Mouse (Mus musculus) MEL (cell line): ENCODE measurements around the gene Psme4. TPM values are rescaled to one million over a fixed set of nuclear protein-coding genes. Genes with fewer than 3 reads are reported as not detected.

Experiments
- DNase-seq: peaks from one replicate; pipeline ENCODE4 v3.0.0; 2011; ENCODE audit warnings: low read depth, low spot score
- H3K27ac ChIP-seq: 2 replicates; pipeline ENCODE4 v1.5.1; 2012; ENCODE audit warnings: low read depth, mild to moderate bottlenecking, control low read depth, low read length, moderate library complexity; ENCODE audit not compliant: control insufficient read depth
- H3K27me3 ChIP-seq, 2 experiments: fragments of 150-350 bp in 1 of 2; sonication (generic) in 1 of 2; 2 replicates each; pipeline ENCODE4 v1.6.1; 2012; ENCODE audit warnings: low read length in 2 of 2, mild to moderate bottlenecking in 2 of 2, improper control_type of control experiment in 1 of 2, moderate library complexity in 1 of 2; ENCODE audit not compliant: insufficient read depth in 2 of 2, control insufficient read depth in 1 of 2
- H3K36me3 ChIP-seq, 2 experiments: 2 replicates each; pipeline ENCODE4 v1.6.1; 2012 to 2014; ENCODE audit warnings: low read length in 2 of 2, improper control_type of control experiment in 1 of 2, inconsistent platforms in 1 of 2, mild to moderate bottlenecking in 1 of 2; ENCODE audit not compliant: insufficient read depth in 2 of 2, control insufficient read depth in 1 of 2
- H3K4me1 ChIP-seq, 2 experiments: fragments of 150-350 bp in 1 of 2; sonication (generic) in 1 of 2; 2 replicates each; pipeline ENCODE4 v1.6.1; 2012; ENCODE audit warnings: low read length in 2 of 2, improper control_type of control experiment in 1 of 2, mild to moderate bottlenecking in 1 of 2; ENCODE audit not compliant: insufficient read depth in 2 of 2, control insufficient read depth in 1 of 2
- H3K4me3 ChIP-seq, 2 experiments: fragments of 150-350 bp in 1 of 2; sonication (generic) in 1 of 2; 2 replicates each; pipeline ENCODE4 v1.5.1; 2012; ENCODE audit warnings: low read depth in 2 of 2, low read length in 2 of 2, mild to moderate bottlenecking in 2 of 2, moderate library complexity in 2 of 2, control low read depth in 1 of 2, improper control_type of control experiment in 1 of 2; ENCODE audit not compliant: control insufficient read depth in 1 of 2, insufficient read depth in 1 of 2
- H3K79me2 ChIP-seq: 2 replicates; pipeline ENCODE4 v1.6.1; 2012; ENCODE audit warnings: mild to moderate bottlenecking, low read length, moderate library complexity; ENCODE audit not compliant: control insufficient read depth, poor library complexity, insufficient read depth
- H3K9ac ChIP-seq: 2 replicates; pipeline ENCODE4 v1.6.1; 2012; ENCODE audit warnings: low read depth, mild to moderate bottlenecking, control low read depth, low read length, moderate library complexity; ENCODE audit not compliant: control insufficient read depth, poor library complexity, severe bottlenecking
- H3K9me3 ChIP-seq: fragments of 150-350 bp; sonication (generic); replicated peaks from 2 replicates; pipeline ENCODE4 v1.6.1; 2012; ENCODE audit warnings: mild to moderate bottlenecking, low read length, improper control_type of control experiment, moderate library complexity; ENCODE audit not compliant: insufficient read depth
- BHLHE40 ChIP-seq: IDR thresholded peaks from 2 replicates; pipeline ENCODE4 v1.6.1; 2012; ENCODE audit warnings: low read depth, mild to moderate bottlenecking, inconsistent platforms, low read length, improper control_type of control experiment, borderline replicate concordance
- CHD1 ChIP-seq: IDR thresholded peaks from 2 replicates; pipeline ENCODE4 v1.6.1; 2012; ENCODE audit warnings: low read depth, mild to moderate bottlenecking, inconsistent platforms, low read length, improper control_type of control experiment
- CHD2 ChIP-seq: IDR thresholded peaks from 2 replicates; pipeline ENCODE4 v1.6.1; 2011; ENCODE audit warnings: low read length, improper control_type of control experiment
- CTCF ChIP-seq, 3 experiments: IDR thresholded peaks in 2 of 3; conservative IDR thresholded peaks in 1 of 3; 2 replicates each; pipeline ENCODE4 v1.5.1; 2011 to 2012; ENCODE audit warnings: low read length in 3 of 3, low read depth in 2 of 3, mild to moderate bottlenecking in 2 of 3, improper control_type of control experiment in 1 of 3, inconsistent platforms in 1 of 3, mixed read lengths in 1 of 3, moderate library complexity in 1 of 3; ENCODE audit not compliant: control insufficient read depth in 1 of 3, insufficient read depth in 1 of 3, poor library complexity in 1 of 3, severe bottlenecking in 1 of 3
- E2F4 ChIP-seq: IDR thresholded peaks from 2 replicates; pipeline ENCODE4 v1.6.1; 2011; ENCODE audit warnings: low read depth, low read length, improper control_type of control experiment, borderline replicate concordance
- ELF1 ChIP-seq: IDR thresholded peaks from 2 replicates; pipeline ENCODE4 v1.6.1; 2014; ENCODE audit warnings: low read depth, mild to moderate bottlenecking, inconsistent platforms, low read length, improper control_type of control experiment, moderate library complexity
- EP300 ChIP-seq, 2 experiments: IDR thresholded peaks; 2 replicates each; pipeline ENCODE4 v1.6.1; 2011; ENCODE audit warnings: improper control_type of control experiment in 2 of 2, low read length in 2 of 2, low read depth in 1 of 2, mild to moderate bottlenecking in 1 of 2
- GABPA ChIP-seq: IDR thresholded peaks from 2 replicates; pipeline ENCODE4 v1.6.1; 2012; ENCODE audit warnings: low read depth, mild to moderate bottlenecking, inconsistent platforms, low read length, improper control_type of control experiment, moderate library complexity
- GATA1 ChIP-seq: IDR thresholded peaks from 2 replicates; pipeline ENCODE4 v1.6.1; 2011; ENCODE audit warnings: low read depth, low read length, improper control_type of control experiment
- HCFC1 ChIP-seq: IDR thresholded peaks from 2 replicates; pipeline ENCODE4 v1.6.1; 2012; ENCODE audit warnings: low read depth, mild to moderate bottlenecking, inconsistent platforms, low read length, improper control_type of control experiment, moderate library complexity
- KAT2A ChIP-seq: conservative IDR thresholded peaks from 2 replicates; pipeline ENCODE4 v1.6.1; 2012; ENCODE audit warnings: low read depth, low read length, improper control_type of control experiment, inconsistent platforms
- MAFK ChIP-seq: IDR thresholded peaks from 2 replicates; pipeline ENCODE4 v1.6.1; 2011; ENCODE audit warnings: low read depth, mild to moderate bottlenecking, low read length, improper control_type of control experiment, borderline replicate concordance
- MAZ ChIP-seq: IDR thresholded peaks from 2 replicates; pipeline ENCODE4 v1.6.1; 2012; ENCODE audit warnings: low read depth, mild to moderate bottlenecking, inconsistent platforms, low read length, improper control_type of control experiment
- MEF2A ChIP-seq: IDR thresholded peaks from 2 replicates; pipeline ENCODE4 v1.6.1; 2014; ENCODE audit warnings: low read depth, mild to moderate bottlenecking, inconsistent platforms, low read length, improper control_type of control experiment; ENCODE audit not compliant: poor library complexity, insufficient replicate concordance, severe bottlenecking; ENCODE audit errors: extremely low read depth
- MXI1 ChIP-seq: IDR thresholded peaks from 2 replicates; pipeline ENCODE4 v1.6.1; 2011; ENCODE audit warnings: mild to moderate bottlenecking, low read depth, low read length, improper control_type of control experiment
- MYB ChIP-seq: IDR thresholded peaks from 2 replicates; pipeline ENCODE4 v1.6.1; 2011; ENCODE audit warnings: mild to moderate bottlenecking, low read depth, low read length, improper control_type of control experiment
- NELFE ChIP-seq: IDR thresholded peaks from 2 replicates; pipeline ENCODE4 v1.6.1; 2011; ENCODE audit warnings: low read depth, low read length, improper control_type of control experiment
- POLR2AphosphoS2 ChIP-seq: IDR thresholded peaks from 2 replicates; pipeline ENCODE4 v1.6.1; 2011; ENCODE audit warnings: low read length, improper control_type of control experiment
- RCOR1 ChIP-seq: IDR thresholded peaks from 2 replicates; pipeline ENCODE4 v1.6.1; 2012; ENCODE audit warnings: low read depth, mild to moderate bottlenecking, inconsistent platforms, low read length, improper control_type of control experiment
- TAL1 ChIP-seq: IDR thresholded peaks from 2 replicates; pipeline ENCODE4 v1.6.1; 2012; ENCODE audit warnings: mild to moderate bottlenecking, inconsistent platforms, low read length, moderate library complexity, mixed read lengths
- UBTF ChIP-seq: IDR thresholded peaks from 2 replicates; pipeline ENCODE4 v1.6.1; 2012; ENCODE audit warnings: low read depth, mild to moderate bottlenecking, inconsistent platforms, low read length, improper control_type of control experiment, moderate library complexity, borderline replicate concordance; ENCODE audit not compliant: insufficient read depth
- USF1 ChIP-seq: IDR thresholded peaks from 2 replicates; pipeline ENCODE4 v1.6.1; 2014; ENCODE audit warnings: low read depth, mild to moderate bottlenecking, inconsistent platforms, low read length, improper control_type of control experiment, moderate library complexity
- USF2 ChIP-seq, 2 experiments: IDR thresholded peaks; 2 replicates each; pipeline ENCODE4 v1.6.1; 2011 to 2012; ENCODE audit warnings: improper control_type of control experiment in 2 of 2, low read length in 2 of 2, borderline replicate concordance in 1 of 2, inconsistent platforms in 1 of 2, low read depth in 1 of 2, mild to moderate bottlenecking in 1 of 2; ENCODE audit not compliant: insufficient read depth in 1 of 2
- ZNF384 ChIP-seq: IDR thresholded peaks from 2 replicates; pipeline ENCODE4 v1.6.1; 2012; ENCODE audit warnings: low read depth, mild to moderate bottlenecking, inconsistent platforms, low read length, improper control_type of control experiment
- polyA plus RNA-seq, 2 experiments: library from polyadenylated mRNA; stranded (reverse) in 1 of 2; unstranded in 1 of 2; fragments of >175 nt in 1 of 2; fragments of >200 nt in 1 of 2; gene quantifications; 2 replicates each; pipeline versions ENCODE4 v1.2.1 to v1.2.4; 2012; ENCODE audit warnings: low replicate concordance in 2 of 2, low read depth in 1 of 2; ENCODE audit not compliant: insufficient read length in 2 of 2, insufficient read depth in 1 of 2, missing spikeins in 1 of 2
- total RNA-seq: library from RNA; depleted of rRNA; stranded (reverse); fragments of 300-350 nt; gene quantifications from 2 replicates; pipeline ENCODE4 v1.2.3, GENCODE M21; 2012

Gene Psme4
- total and polyA plus RNA-seq, 3 experiments, result 42.5 to 96.4 (median 45.6) TPM

- Histone ChIP-seq H3K4me3 (no peak overlapping the region), H3K27ac (no peak overlapping the region), H3K36me3 (no peaks in the 10 kb centered on the region), H3K9me3 (no peaks in the 10 kb centered on the region), H3K79me2 (no peaks in the 10 kb centered on the region), H3K4me1 (no peaks in the 10 kb centered on the region), H3K27me3 (no peaks in the 10 kb centered on the region; a peak in 2 of 4 replicates), H3K9ac (no peak overlapping the region)
- DNase-seq, result no peak
- TF ChIP-seq ELF1, result no peak
- no peak for TF ChIP-seq POLR2AphosphoS2
- TF ChIP-seq UBTF, result no peak
- no peak for TF ChIP-seq BHLHE40
- TF ChIP-seq RCOR1, result no peak
- no peak for TF ChIP-seq USF2 (IDR thresholded peaks at IDR 0.05; ENCODE audit: borderline replicate concordance in 1 of 2, insufficient read depth in 1 of 2, low read depth in 1 of 2, low read length in 2 of 2)
- no peak for TF ChIP-seq CTCF (IDR thresholded peaks at IDR 0.05 in 2 of 3, conservative IDR thresholded peaks at IDR 0.05 in 1 of 3; ENCODE audit: control insufficient read depth in 1 of 3, insufficient read depth in 1 of 3, low read depth in 2 of 3, low read length in 3 of 3, poor library complexity in 1 of 3, severe bottlenecking in 1 of 3)
- TF ChIP-seq EP300 (IDR thresholded peaks at IDR 0.05; ENCODE audit: low read depth in 1 of 2, low read length in 2 of 2), result no peak
- TF ChIP-seq KAT2A, result no peak
- TF ChIP-seq GATA1, result no peak
Measured at GRCm38 (mm10) chr11:30748938-30749337, 22.6 kb upstream of the Psme4 start.

- Histone ChIP-seq H3K4me3 (no peak overlapping the region), H3K27ac (no peak overlapping the region), H3K9ac (no peak overlapping the region)
Measured at GRCm38 (mm10) chr11:30749587-30749986, 21.9 kb upstream of the Psme4 start.

GRCm38 (mm10) chr11:30750039-30750823 is 21.3 kb upstream of the Psme4 start:
- no peak overlapping the region for H3K4me3 ChIP-seq
- H3K9ac ChIP-seq, result no peak overlapping the region
- no peaks in the 10 kb centered on the region for H3K4me1 ChIP-seq
- no peak for DNase-seq
- H3K27ac ChIP-seq, result no peak overlapping the region
- no peaks in the 10 kb centered on the region for H3K9me3 ChIP-seq
- TF ChIP-seq USF2 (IDR thresholded peaks at IDR 0.05; ENCODE audit: borderline replicate concordance in 1 of 2, insufficient read depth in 1 of 2, low read depth in 1 of 2, low read length in 2 of 2) (no peak), MAFK (no peak), GABPA (no peak), TAL1 (no peak), MEF2A (no peak), NELFE (no peak), MYB (no peak), E2F4 (no peak), USF1 (no peak), UBTF (no peak), EP300 (IDR thresholded peaks at IDR 0.05; ENCODE audit: low read depth in 1 of 2, low read length in 2 of 2) (no peak), CHD2 (no peak), BHLHE40 (no peak)
- H3K27me3 ChIP-seq, result no peaks in the 10 kb centered on the region; a peak in 2 of 4 replicates
- no peaks in the 10 kb centered on the region for H3K36me3 ChIP-seq
- H3K79me2 ChIP-seq, result no peaks in the 10 kb centered on the region

More at GRCm38 (mm10) chr11:30749587-30749986, 21.9 kb upstream of the Psme4 start:
- no peak for DNase-seq
- H3K79me2 ChIP-seq, result no peaks in the 10 kb centered on the region
- no peak for TF ChIP-seq MAZ
- TF ChIP-seq CHD1, result no peak
- TF ChIP-seq MXI1, result no peak
- TF ChIP-seq E2F4, result no peak
- no peak for TF ChIP-seq MAFK
- no peak for TF ChIP-seq HCFC1
- TF ChIP-seq ZNF384, result no peak
- H3K9me3 ChIP-seq, result no peaks in the 10 kb centered on the region
- no peaks in the 10 kb centered on the region for H3K4me1 ChIP-seq
- no peaks in the 10 kb centered on the region; a peak in 2 of 4 replicates for H3K27me3 ChIP-seq
- no peaks in the 10 kb centered on the region for H3K36me3 ChIP-seq
